In the genomic region with DNA sequence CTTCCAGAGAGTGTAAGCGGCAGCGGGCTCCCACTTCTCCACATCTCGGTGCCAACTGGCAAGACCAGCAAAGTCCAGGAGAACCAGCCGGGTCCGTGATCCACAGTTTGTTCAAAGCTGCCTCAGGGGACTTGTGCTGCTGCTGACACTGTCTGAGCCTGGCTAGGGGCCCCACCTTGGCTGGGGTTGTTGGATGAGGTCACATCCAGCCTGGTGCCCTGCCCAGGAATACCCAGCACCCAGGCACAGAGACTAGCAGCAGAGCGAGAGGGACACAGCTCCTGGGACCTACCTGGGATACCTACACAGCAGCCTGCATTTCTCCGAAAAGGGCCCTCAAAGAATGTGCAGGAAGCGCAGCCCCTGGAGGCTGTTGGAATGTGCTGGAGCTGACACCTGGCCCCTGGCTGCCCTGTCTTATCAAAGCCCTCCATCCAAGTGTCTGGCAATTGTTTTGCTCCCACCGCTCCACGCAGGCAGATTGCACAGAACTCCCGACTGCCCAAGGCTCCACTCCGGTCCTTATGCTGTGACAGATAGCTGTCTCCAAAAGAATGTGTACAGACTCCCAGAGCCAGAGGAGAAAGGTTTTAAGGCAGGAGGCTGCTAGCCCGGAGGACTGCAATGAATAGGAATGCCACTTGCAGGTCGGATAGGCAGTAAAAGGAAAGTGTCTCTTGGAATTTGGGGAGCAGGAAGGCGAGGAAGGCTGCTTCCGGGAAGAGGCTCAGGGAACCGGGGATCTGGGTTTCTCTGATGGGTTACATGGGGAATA, we compare ENCODE assay signal across 8 mouse cellular contexts. TPM values are rescaled to one million over a fixed set of nuclear protein-coding genes. Genes with fewer than 3 reads are reported as not detected.
DNase-seq lines count a peak whose midpoint lies in the region; ATAC-seq and TF ChIP-seq lines count a peak whose summit lies in the region.

No protein-coding gene starts in this region.

- TF ChIP-seq POLR2A in ES-Bruce4 (IDR thresholded peaks at IDR 0.05; ENCODE audit: insufficient read depth, low read length) = no peak

- TF ChIP-seq EP300 in ES-Bruce4 (IDR thresholded peaks at IDR 0.05; ENCODE audit: insufficient read depth, low read depth, low read length) = no peak

- H3K4me3 ChIP-seq in ES-Bruce4 (ENCODE audit: low read depth, low read length) = peak overlapping the region; percentile 56
- H3K4me3 ChIP-seq in forebrain, embryonic 13.5 days = peak overlapping the region; percentile 55
- H3K4me3 ChIP-seq in kidney, embryonic 15.5 days (replicated peaks) = peak overlapping the region; percentile 66

- peak; percentile 40 for DNase-seq in 3T3-L1 (ENCODE audit: low read depth, low spot score)
- peak; percentile 44 for DNase-seq in lung, postnatal 36 days
- DNase-seq in ovary, postnatal 36 days (ENCODE audit: low spot score) = no peak
- DNase-seq in layer of hippocampus, adult 9-11 months = no peak
- no peak for DNase-seq in frontal cortex, adult 2 months (ENCODE audit: extremely low spot score in 1 of 2, low spot score in 1 of 2)

- H3K9me3 ChIP-seq in ES-Bruce4 (replicated peaks; ENCODE audit: control insufficient read depth, insufficient read depth, low read length, poor library complexity, severe bottlenecking) = no peaks in the 10 kb centered on the region
- H3K9me3 ChIP-seq in forebrain, embryonic 13.5 days (replicated peaks) = no peaks in the 10 kb centered on the region
- no peaks in the 10 kb centered on the region for H3K9me3 ChIP-seq in kidney, embryonic 15.5 days (replicated peaks)

- peak overlapping the region; percentile 91 for H3K4me2 ChIP-seq in forebrain, embryonic 13.5 days
- peak overlapping the region; percentile 87 for H3K4me2 ChIP-seq in kidney, embryonic 15.5 days

- H3K27ac ChIP-seq in ES-Bruce4 (ENCODE audit: insufficient read depth, low read length) = no peak overlapping the region
- H3K27ac ChIP-seq in forebrain, embryonic 13.5 days = no peak overlapping the region
- H3K27ac ChIP-seq in kidney, embryonic 15.5 days = peak overlapping the region; percentile 79; the same call in 1 of the 2 replicates

- no peaks in the 10 kb centered on the region for H3K27me3 ChIP-seq in ES-Bruce4 (ENCODE audit: control insufficient read depth, insufficient read depth, low read length, poor library complexity, severe bottlenecking)
- H3K27me3 ChIP-seq in forebrain, embryonic 13.5 days = peaks cover 16% of the 10 kb centered on the region
- peaks cover 8% of the 10 kb centered on the region for H3K27me3 ChIP-seq in kidney, embryonic 15.5 days

- WGBS in forebrain, embryonic 13.5 days = 18% methylated on average over 17 of the region's 17 CpGs
- WGBS in kidney, embryonic 15.5 days = 14% methylated on average over 17 of the region's 17 CpGs

- H3K9ac ChIP-seq in ES-Bruce4 (ENCODE audit: low read depth, poor library complexity, severe bottlenecking) = peak overlapping the region; percentile 72
- peak overlapping the region; percentile 68 for H3K9ac ChIP-seq in forebrain, embryonic 13.5 days
- peak overlapping the region; percentile 62 for H3K9ac ChIP-seq in kidney, embryonic 15.5 days

- H3K4me1 ChIP-seq in ES-Bruce4 (ENCODE audit: control insufficient read depth, insufficient read depth, low read length) = peaks cover 3% of the 10 kb centered on the region
- peaks cover 51% of the 10 kb centered on the region for H3K4me1 ChIP-seq in forebrain, embryonic 13.5 days
- H3K4me1 ChIP-seq in kidney, embryonic 15.5 days = peaks cover 56% of the 10 kb centered on the region

- no peak for TF ChIP-seq CTCF in ES-Bruce4 (IDR thresholded peaks at IDR 0.05; ENCODE audit: low read depth, low read length)

- ATAC-seq in forebrain, embryonic 13.5 days = no peak
- no peak for ATAC-seq in kidney, embryonic 15.5 days (replicated peaks; ENCODE audit: low FRiP score)

- no peaks in the 10 kb centered on the region for H3K36me3 ChIP-seq in ES-Bruce4 (ENCODE audit: control insufficient read depth, insufficient read depth, low read length, poor library complexity, severe bottlenecking)
- no peaks in the 10 kb centered on the region for H3K36me3 ChIP-seq in forebrain, embryonic 13.5 days (ENCODE audit: poor library complexity, severe bottlenecking)
- no peaks in the 10 kb centered on the region for H3K36me3 ChIP-seq in kidney, embryonic 15.5 days

RNA-seq across cellular contexts. Expression of gene Dok4, which starts 0.8 kb away (rescaled TPM):
- polyA plus RNA-seq in ES-Bruce4 (2011; ENCODE audit: insufficient read depth, insufficient read length, low read depth, missing spikeins) = 3.9 and 4.4 TPM in 2 replicates
- polyA plus RNA-seq in forebrain, embryonic 13.5 days (2015; fragmentation: Nextera tagmentation; extraction: Ambion mirVana) = 38.2 and 39.2 TPM in 2 replicates
- 27.0 and 32.8 TPM in 2 replicates for polyA plus RNA-seq in kidney, embryonic 15.5 days (2015; fragmentation: Nextera tagmentation; extraction: Ambion mirVana)
- polyA plus RNA-seq in frontal cortex, adult 2 months (2012; rRNA removed) = 19.4 and 21.0 TPM in 2 replicates

RNA-seq across cellular contexts. Expression of gene Polr2c, which starts 18.0 kb away (rescaled TPM):
- 134 and 150 TPM in 2 replicates for polyA plus RNA-seq in ES-Bruce4 (2011; ENCODE audit: insufficient read depth, insufficient read length, low read depth, missing spikeins)
- polyA plus RNA-seq in forebrain, embryonic 13.5 days (2015; fragmentation: Nextera tagmentation; extraction: Ambion mirVana) = 170 TPM in 2 replicates
- 155 and 157 TPM in 2 replicates for polyA plus RNA-seq in kidney, embryonic 15.5 days (2015; fragmentation: Nextera tagmentation; extraction: Ambion mirVana)
- 99.6 and 111 TPM in 2 replicates for polyA plus RNA-seq in frontal cortex, adult 2 months (2012; rRNA removed)

RNA-seq across cellular contexts. Expression of gene Ciapin1, which starts 37.1 kb away (rescaled TPM):
- polyA plus RNA-seq in ES-Bruce4 (2011; ENCODE audit: insufficient read depth, insufficient read length, low read depth, missing spikeins) = 65.2 and 75.8 TPM in 2 replicates
- 162 and 176 TPM in 2 replicates for polyA plus RNA-seq in forebrain, embryonic 13.5 days (2015; fragmentation: Nextera tagmentation; extraction: Ambion mirVana)
- polyA plus RNA-seq in kidney, embryonic 15.5 days (2015; fragmentation: Nextera tagmentation; extraction: Ambion mirVana) = 115 and 126 TPM in 2 replicates
- 40.5 and 44.8 TPM in 2 replicates for polyA plus RNA-seq in frontal cortex, adult 2 months (2012; rRNA removed)

RNA-seq across cellular contexts. Expression of gene Coq9, which starts 37.2 kb away (rescaled TPM):
- polyA plus RNA-seq in ES-Bruce4 (2011; ENCODE audit: insufficient read depth, insufficient read length, low read depth, missing spikeins) = 36.0 and 47.5 TPM in 2 replicates
- 55.0 and 60.8 TPM in 2 replicates for polyA plus RNA-seq in forebrain, embryonic 13.5 days (2015; fragmentation: Nextera tagmentation; extraction: Ambion mirVana)
- 81.0 and 83.6 TPM in 2 replicates for polyA plus RNA-seq in kidney, embryonic 15.5 days (2015; fragmentation: Nextera tagmentation; extraction: Ambion mirVana)
- polyA plus RNA-seq in frontal cortex, adult 2 months (2012; rRNA removed) = 94.0 and 109 TPM in 2 replicates

RNA-seq across cellular contexts. Expression of gene Ccdc102a, which starts 42.6 kb away (rescaled TPM):
- polyA plus RNA-seq in ES-Bruce4 (2011; ENCODE audit: insufficient read depth, insufficient read length, low read depth, missing spikeins) = 5.1 and 5.4 TPM in 2 replicates
- 5.6 TPM in 2 replicates for polyA plus RNA-seq in forebrain, embryonic 13.5 days (2015; fragmentation: Nextera tagmentation; extraction: Ambion mirVana)
- polyA plus RNA-seq in kidney, embryonic 15.5 days (2015; fragmentation: Nextera tagmentation; extraction: Ambion mirVana) = 21.6 and 24.1 TPM in 2 replicates
- polyA plus RNA-seq in frontal cortex, adult 2 months (2012; rRNA removed) = 2.9 and 3.1 TPM in 2 replicates

Comparison
In these comparisons a context has a peak if more than half of its experiments do, and no peak if none do; other contexts are left out.
1. DNase-seq: peak in 3T3-L1 (single experiment) and lung, postnatal 36 days (single experiment); none in ovary, postnatal 36 days (single experiment), layer of hippocampus, adult 9-11 months (single experiment) and frontal cortex, adult 2 months (0 of 2).
2. Peak in every context shown above with its lines, with median percentiles within 50 percentile points of each other: H3K4me3 ChIP-seq and H3K9ac ChIP-seq.